Mouse (Mus musculus) adrenal gland (tissue): Measurements from ENCODE around the gene Slco4a1.

Experiments used
- intact Hi-C: fragments of 180-260 bp; cut with DNase I; formaldehyde crosslinking; loops from one replicate; pipeline ENCODE4 v1.15.1; 2025

Gene Slco4a1

GRCm38 (mm10) chr2:180501217-180501967, 45.3 kb downstream of the Slco4a1 start:
- intact Hi-C loops, result no loop called here

- intact Hi-C loops, result no loop called here
Observed at GRCm38 (mm10) chr2:180506281-180506680, 50.2 kb downstream of the Slco4a1 start.

GRCm38 (mm10) chr2:180508455-180509115, 52.5 kb downstream of the Slco4a1 start:
- intact Hi-C loops, result no loop called here

- intact Hi-C loops, result no loop called here
Observed at GRCm38 (mm10) chr2:180510867-180511266, 54.8 kb downstream of the Slco4a1 start.

- intact Hi-C loops, result no loop called here
Observed at GRCm38 (mm10) chr2:180511875-180512661, 56.0 kb downstream of the Slco4a1 start.

GRCm38 (mm10) chr2:180513019-180513418, 57.0 kb downstream of the Slco4a1 start:
- intact Hi-C loops, result no loop called here

- intact Hi-C loops, result no loop called here
Observed at GRCm38 (mm10) chr2:180513835-180514234, 57.8 kb downstream of the Slco4a1 start.

- intact Hi-C loops, result no loop called here
Observed at GRCm38 (mm10) chr2:180521437-180522221, 65.6 kb downstream of the Slco4a1 start.

- intact Hi-C loops, result no loop called here
Observed at GRCm38 (mm10) chr2:180522825-180523224, 66.8 kb downstream of the Slco4a1 start.
